Mouse (Mus musculus) large intestine, adult 2 months (tissue): ENCODE measurements around the gene Ranbp9. TPM values are rescaled to one million over a fixed set of nuclear protein-coding genes. Genes with fewer than 3 reads are reported as not detected.

Experiments used
- DNase-seq: peaks from one replicate; pipeline ENCODE4 v3.0.0-alpha.2; 2012; ENCODE audit warnings: low read depth, low spot score
- WGBS: fragments of 180-500 bp; shearing (Covaris S2); methylation state at CpG from one replicate; pipeline ENCODE4 v1.1.7; 2018; 5-methylcytosine and 5-hydroxymethylcytosine counted together
- polyA plus RNA-seq: library from polyadenylated mRNA; depleted of rRNA; stranded (reverse); fragments of >200 nt; gene quantifications from 2 replicates; pipeline ENCODE4 v1.2.3, GENCODE M21; 2012

The Ranbp9 gene
- polyA plus RNA-seq, 1 experiment = 11.9 TPM

DNA sequence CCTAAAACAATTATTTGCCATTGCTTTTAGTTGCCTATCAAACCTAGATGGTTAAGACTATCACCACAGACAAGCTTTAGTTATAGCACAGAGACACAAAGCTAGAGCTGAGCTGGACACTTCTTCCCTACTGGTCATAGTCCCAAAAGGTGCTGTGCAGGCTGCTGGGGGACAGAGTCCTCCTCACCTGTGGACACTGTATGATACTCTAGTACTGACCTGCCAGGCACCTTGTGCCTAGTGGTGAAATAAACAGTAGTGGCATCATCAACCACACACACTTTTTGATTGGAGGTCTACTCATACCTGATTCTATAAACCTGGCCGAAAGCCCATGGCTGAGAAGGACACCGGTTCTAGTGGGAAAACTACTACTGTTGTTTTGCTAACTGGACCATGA, 16.5 kb downstream of the Ranbp9 start:
- DNase-seq = no peak
- 90% methylated on average over 2 of the region's 2 CpGs for WGBS

- 15% methylated on average over 1 of the region's 1 CpGs for whole genome bisulfite sequencing
- DNase-seq = no peak
Observed at GRCm38 (mm10) chr13:43457161-43457560, 23.9 kb downstream of the Ranbp9 start.

DNA sequence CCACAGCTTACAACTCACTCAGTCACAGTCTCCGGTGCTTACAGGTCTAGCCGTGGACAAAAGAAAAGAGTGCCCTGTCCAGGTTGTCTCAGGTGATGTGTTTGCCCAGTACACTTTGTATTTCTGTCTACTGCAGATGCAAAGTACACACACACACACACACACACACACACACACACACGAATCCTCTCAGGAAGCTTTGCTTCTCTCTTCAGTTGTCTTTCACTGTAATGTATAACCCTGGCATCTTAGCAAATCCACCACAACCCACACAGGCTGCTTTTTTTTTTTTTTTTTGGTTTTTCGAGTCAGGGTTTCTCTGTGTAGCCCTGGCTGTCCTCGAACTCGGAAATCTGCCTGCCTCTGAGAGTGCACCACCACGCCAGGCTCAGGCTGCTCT, 26.7 kb downstream of the Ranbp9 start:
- WGBS = 48% methylated on average over 7 of the region's 7 CpGs
- DNase-seq = no peak

GRCm38 (mm10) chr13:43452843-43453605, 28.1 kb downstream of the Ranbp9 start:
- 48% methylated on average over 7 of the region's 7 CpGs for WGBS
- DNase-seq = no peak

GRCm38 (mm10) chr13:43452177-43452576, 28.9 kb downstream of the Ranbp9 start:
- WGBS = 74% methylated on average over 2 of the region's 2 CpGs
- no peak for DNase-seq

- DNase-seq = no peak
- WGBS = 87% methylated on average over 3 of the region's 3 CpGs
Observed at GRCm38 (mm10) chr13:43450686-43451085, 30.4 kb downstream of the Ranbp9 start.

- no peak for DNase-seq
- 76% methylated on average over 3 of the region's 3 CpGs for WGBS
Observed at GRCm38 (mm10) chr13:43447721-43448120, 33.4 kb downstream of the Ranbp9 start.

- WGBS = 72% methylated on average over 4 of the region's 4 CpGs
- no peak for DNase-seq
Observed at GRCm38 (mm10) chr13:43445754-43446153, 35.3 kb downstream of the Ranbp9 start.

- DNase-seq = no peak
- WGBS = 93% methylated on average over 3 of the region's 3 CpGs
Observed at GRCm38 (mm10) chr13:43444717-43445116, 36.4 kb downstream of the Ranbp9 start.

DNA sequence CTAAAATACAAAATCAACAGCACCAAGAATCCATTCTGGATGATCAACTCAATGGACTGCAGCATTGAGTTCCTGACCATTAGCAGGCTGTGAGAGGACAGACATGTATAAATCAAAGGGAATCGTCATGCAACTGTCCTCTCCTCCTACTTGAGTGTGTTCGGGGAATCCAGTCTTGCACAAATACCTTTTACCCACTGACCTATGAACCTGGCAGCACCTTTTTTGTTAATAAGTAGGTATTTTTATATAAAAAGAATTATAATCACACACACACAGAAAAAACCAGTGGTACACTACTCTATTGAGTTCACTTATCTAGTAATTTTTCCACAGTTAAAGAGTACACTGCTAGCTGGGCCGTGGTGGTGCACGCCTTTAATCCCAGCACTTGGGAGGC, 37.4 kb downstream of the Ranbp9 start:
- WGBS = 93% methylated on average over 4 of the region's 4 CpGs
- no peak for DNase-seq

DNA sequence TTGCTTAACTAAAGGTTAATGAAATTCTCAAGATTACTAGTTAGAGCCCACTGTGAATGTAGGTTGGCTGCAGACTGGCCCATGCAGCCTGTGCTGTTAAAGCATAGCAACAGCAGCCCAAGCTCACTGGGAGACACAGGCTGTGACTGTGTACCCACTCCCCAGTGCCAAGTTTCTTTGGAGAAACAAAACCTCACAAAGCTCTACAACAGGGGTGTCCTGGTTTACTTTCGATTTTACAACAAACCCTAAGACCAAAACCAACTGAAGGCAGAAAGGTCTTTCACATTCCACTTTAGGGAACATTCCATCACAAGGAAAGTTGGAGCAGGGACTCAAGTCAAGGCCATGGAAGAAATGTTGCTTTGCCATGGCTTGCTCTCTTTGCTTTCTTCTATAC, 38.5 kb downstream of the Ranbp9 start:
- no peak for DNase-seq
- WGBS = 54% methylated on average over 1 of the region's 1 CpGs

DNA sequence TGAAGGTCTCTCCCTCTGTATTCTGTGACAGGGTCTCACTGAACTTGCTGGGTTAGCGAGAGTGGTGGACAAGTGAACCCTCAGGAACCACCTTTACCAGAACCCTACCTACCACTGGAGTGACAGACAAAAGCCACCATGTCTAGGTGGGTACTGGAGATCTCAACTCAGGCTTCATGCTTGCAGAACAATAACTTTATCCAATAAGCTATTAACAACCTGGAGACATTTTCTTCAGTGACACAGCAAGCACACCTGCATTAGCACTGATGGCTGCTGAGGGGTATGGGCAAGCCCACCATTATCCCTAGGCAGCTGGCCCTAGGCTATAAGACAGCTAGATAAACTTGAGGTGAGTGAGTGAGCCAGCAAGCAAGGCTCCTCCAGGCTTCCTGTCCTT, 40.7 kb downstream of the Ranbp9 start:
- 100% methylated on average over 1 of the region's 1 CpGs for WGBS
- DNase-seq = no peak

DNA sequence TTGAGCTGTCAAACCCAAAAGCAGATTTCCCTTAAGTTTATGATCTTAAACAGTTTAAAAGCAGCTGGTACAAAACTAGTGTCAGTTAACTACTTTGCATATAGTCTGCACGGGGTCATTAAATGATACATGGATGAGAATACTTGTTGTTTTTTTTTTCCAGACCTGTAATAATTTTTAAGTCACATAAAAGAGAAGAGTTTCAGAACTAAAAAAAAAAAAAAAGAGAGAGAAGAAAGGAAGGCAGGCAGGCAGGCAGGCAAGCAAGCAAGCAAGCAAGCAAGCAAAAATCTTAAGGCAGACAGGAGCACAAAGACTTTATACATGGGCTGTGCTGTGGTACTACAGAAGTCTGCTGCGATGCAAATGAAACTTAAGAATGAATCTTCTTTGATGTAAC, 47.7 kb downstream of the Ranbp9 start:
- no peak for DNase-seq
- WGBS = 70% methylated on average over 2 of the region's 2 CpGs

DNA sequence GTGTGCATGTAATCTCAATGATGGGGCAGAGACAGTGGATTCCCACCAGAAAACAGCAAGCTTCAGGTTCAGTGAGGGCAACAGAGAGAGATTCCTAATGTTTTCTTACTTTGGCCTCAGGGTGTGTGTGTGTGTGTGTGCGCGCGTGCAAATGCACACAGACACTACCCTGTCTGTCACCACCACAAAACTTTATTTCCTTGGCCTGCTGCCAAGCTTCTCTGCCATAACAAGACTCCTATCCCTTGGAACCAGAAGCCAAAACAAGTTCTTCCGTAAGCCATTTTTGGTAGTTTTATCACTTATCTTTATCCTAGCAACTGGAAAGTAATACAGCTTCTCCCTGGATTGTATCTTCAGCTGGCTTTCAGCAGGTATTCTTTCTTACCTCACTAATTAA, 52.6 kb downstream of the Ranbp9 start:
- peak; percentile 25 for DNase-seq
- WGBS = 44% methylated on average over 4 of the region's 4 CpGs

- WGBS = 77% methylated on average over 1 of the region's 1 CpGs
- DNase-seq = no peak
Observed at GRCm38 (mm10) chr13:43415249-43415648, 65.8 kb downstream of the Ranbp9 start.

DNA sequence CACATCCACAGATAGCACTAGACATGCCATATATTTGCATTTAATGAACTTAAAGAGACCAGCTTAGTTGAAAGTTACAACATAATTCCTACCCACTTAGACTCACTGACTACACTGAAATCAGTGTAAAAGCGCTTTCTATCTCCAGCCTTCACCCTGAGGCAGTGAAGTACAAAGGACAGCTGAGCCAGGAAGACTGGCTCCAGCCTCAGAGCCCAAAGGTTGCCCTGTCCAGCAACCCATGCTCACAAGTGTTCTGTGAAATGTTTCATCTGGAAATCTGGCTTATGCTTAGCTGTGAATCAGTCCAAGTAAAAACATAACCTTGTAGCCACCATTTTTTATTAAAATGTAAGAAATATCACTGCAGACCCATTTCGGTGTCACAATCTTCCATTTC, 67.5 kb downstream of the Ranbp9 start:
- DNase-seq = no peak
- 93% methylated on average over 2 of the region's 2 CpGs for WGBS

DNA sequence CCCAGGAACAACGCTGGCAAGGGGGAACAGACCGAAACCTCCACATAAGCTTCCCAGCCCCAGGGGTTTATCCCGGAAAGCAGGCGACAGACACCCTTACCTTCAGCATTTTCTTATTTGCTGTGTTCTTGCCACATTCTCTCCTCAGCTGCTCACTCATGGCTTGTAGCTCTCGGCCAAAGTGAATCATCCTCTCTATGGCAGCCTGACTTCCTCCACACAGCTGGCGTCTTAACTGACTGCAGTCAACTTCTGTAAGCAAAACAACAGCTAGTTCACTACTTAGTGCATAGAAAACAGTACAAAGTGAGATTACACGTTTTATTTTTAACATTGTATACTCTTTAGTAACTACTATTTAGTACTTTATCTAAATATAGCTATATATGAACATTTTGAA, 68.8 kb downstream of the Ranbp9 start:
- no peak for DNase-seq
- WGBS = 84% methylated on average over 7 of the region's 7 CpGs

DNA sequence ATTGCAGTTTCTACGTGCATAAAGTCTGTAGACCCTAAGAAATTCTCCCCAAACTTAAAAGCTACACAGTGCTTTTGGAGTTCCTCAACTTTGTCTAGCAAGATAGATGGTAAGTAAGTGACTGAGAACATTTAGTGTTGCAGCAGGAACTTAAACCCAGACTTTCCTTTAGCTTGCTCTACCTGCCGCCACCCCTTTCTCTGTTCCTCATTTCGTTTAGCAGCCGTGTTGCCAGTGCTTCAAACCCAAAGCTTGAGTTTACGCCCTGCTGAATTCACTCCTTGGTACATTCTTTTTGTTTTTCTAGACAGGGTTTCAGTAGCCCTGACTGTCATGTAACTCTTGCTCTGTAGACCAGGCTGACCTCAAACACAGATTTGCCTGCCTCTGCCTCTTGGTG, 81.5 kb downstream of the Ranbp9 start:
- 70% methylated on average over 5 of the region's 5 CpGs for WGBS
- DNase-seq = no peak

- WGBS = 1% methylated on average over 72 of the region's 72 CpGs
- peak; percentile 67 for DNase-seq
Observed at GRCm38 (mm10) chr13:43398297-43399080, 82.6 kb downstream of the Ranbp9 start, which contains the start of gene Nol7. Gene Nol7, plus strand, starts transcription at chr13:43398390.

- DNase-seq = no peak
- WGBS = 46% methylated on average over 15 of the region's 17 CpGs
Observed at GRCm38 (mm10) chr13:43397700-43398296, 83.3 kb downstream of the Ranbp9 start.

DNA sequence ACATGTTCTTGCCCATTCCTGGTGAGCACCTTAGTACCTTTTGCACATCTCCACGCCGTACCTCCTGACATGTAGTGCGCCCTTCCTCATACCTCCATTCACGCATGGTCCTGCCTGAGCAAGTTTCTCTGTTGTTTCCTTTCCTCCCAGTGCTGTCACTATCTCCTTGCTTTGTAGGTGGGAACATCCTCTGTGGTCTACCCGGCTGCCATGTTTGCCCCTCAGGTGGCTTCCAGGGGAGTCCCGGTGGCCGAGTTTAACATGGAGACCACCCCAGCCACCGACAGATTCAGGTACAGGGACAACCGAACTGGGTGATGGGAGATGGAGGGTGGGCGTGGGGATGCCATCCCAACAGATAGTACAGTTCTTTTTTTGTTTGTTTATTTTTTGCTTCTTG, 95.8 kb downstream of the Ranbp9 start:
- WGBS = 95% methylated on average over 10 of the region's 10 CpGs
- no peak for DNase-seq
